Mouse (Mus musculus): ENCODE data around the gene Olfr1231.

The Olfr1231 gene

DNA sequence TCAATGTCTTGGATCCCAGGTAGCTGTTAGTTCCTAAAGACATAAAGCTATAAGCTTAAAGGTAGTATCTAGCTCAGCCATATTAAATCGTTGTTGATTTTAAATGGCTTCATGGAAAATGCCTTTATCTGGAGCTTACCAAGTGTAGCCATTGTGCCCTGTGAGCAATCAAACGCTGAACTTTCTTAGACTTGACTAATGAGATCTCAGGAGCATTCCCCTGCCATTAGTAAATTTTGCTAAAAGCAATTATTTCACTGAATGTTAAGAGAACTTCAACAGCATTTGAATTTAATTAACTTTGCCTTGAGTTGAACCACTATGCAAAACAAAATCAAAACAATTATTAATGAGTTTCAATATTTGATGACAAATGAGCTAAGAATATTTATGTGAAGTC, at the start of gene Olfr1231:
Olfr1231 (minus strand) TSS at position 101 of the 400 bp plus-strand sequence.
- no peak for DNase-seq (ENCODE audit: low spot score)

DNA sequence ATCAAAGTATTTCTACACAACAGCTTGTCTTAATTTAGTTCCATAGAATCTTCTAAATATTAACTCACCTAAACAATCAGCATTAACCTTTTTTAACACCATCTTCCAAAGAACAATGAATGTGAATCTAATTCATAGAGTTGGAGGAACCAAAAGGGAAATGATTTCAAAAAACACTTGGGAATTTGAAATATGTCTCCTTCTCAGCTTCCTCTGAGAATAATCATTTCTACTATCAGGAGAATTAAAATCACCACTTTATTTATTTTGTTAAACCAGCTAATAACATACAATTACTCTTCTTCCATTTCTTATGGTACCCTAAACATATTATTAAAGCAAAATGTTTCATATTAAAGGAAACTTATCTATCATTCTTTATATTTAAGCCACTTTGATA, 35.4 kb upstream of the Olfr1231 start, which contains the start of gene Olfr1233:
Olfr1233 (minus strand) TSS at position 101 of the 400 bp plus-strand sequence.
- no peak for DNase-seq (ENCODE audit: low spot score)

DNA sequence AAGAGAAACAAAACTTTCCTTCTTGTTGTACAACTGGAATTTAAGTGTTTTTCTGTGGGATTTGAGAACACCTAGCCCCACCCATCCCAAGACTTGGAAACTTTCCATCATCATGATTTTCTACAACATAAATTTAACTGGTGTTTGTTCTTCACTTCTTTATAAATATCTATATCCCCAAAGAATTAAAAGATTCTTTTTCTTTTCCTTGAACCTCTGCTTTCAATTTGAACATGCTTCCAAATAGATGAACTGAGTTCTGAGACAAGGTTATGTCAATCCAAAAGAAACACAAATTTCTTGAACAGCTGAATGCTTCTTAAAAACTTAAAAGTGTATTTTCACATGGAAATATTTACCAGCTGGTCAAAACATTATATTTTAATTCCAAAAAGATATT, 22.7 kb upstream of the Olfr1231 start, which contains the start of gene Olfr1232:
Olfr1232 (minus strand) TSS at position 101 of the 400 bp plus-strand sequence.
- DNase-seq (ENCODE audit: low spot score), result no peak

DNA sequence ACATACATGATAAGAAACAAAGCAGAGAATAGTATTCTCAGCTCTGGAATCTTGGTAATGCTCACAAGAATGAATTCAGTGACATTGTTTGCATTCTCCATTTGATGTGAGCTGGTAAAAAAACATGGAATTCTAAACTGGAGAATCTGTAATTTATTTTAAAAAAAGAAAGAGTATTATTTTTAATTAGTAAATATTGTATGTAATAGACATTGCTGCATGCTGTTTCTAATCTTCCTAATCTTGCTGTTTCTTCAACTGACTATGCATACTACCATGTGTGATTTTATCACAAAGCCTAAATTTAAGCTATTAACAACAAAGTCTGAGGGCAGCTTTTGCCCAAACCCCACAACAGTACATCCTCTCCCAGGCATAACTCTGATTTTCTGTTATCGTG, 9.7 kb downstream of the Olfr1231 start, which contains the start of gene Olfr1230:
Olfr1230 (minus strand) TSS at position 101 of the 400 bp plus-strand sequence.
- no peak for DNase-seq (ENCODE audit: low spot score)

DNA sequence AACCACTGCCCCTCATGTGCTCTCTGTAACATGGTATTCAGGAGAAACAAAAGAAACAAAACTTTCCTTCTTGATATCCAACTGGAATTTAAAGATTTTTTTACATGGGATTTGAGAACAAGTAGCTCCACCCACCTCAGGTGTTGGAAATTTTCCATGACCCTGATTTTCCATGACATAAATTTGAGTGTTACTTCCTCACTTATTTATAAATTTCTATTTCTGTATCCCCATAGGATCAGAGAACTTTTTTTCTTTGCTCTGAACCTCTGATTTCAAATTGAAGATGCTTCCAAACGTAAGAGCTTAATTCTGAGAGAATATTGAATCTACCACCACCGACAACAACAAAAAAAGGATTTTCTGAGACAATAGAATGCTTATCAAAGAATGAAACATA, 19.0 kb downstream of the Olfr1231 start, which contains the start of gene Olfr1229:
Olfr1229 (minus strand) TSS at position 101 of the 400 bp plus-strand sequence.
- no peak for DNase-seq (ENCODE audit: low spot score)

DNA sequence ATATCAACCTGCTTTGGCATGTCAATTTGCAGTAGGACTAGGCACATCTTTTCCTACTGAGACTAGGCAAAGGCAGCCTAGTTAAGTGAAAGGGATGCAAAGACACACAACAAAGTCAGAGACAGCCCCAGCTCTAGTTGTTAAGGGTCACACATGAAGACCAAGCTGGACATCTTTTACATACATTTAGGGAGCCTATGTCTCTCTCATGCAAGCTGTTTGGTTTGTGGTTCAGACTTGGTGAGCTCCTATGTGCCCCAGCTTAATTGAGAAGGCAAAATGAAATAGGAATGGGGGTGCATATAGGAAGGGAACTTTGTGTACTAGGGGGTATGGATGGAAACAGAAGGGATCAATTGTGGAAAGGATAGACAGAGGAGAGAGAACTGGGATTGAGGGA, 52.9 kb downstream of the Olfr1231 start, which contains the start of gene Olfr1228:
Olfr1228 (minus strand) TSS at position 101 of the 400 bp plus-strand sequence.
- no peak for DNase-seq (ENCODE audit: low spot score)

All from ovary, postnatal 14 days (tissue).